Mouse (Mus musculus): ENCODE results near the gene Mpg. TPM values are rescaled to one million over a fixed set of nuclear protein-coding genes. Genes with fewer than 3 reads are reported as not detected.

Mpg gene
- total RNA-seq, 2 experiments from 2014 or later, result 8.9 to 11.1 TPM

- ATAC-seq (replicated peaks; ENCODE audit: low FRiP score, low TSS enrichment, poor library complexity, severe bottlenecking), result no peak
Measured at GRCm38 (mm10) chr11:32281416-32282144, 55.3 kb downstream of the Mpg start.

Other genes starting within 250 kb of the Mpg start
- 1.0 and 1.9 TPM in 2 replicates for gene Nsg2, start 226.0 kb upstream of the Mpg start, total RNA-seq (2014; fragmentation: Nextera tagmentation)
- 0.52 and 0.88 TPM in 2 replicates for gene Nsg2, start 226.0 kb upstream of the Mpg start, total RNA-seq (2017)
- not detected in 2 replicates for gene Il9r, start 26.2 kb upstream of the Mpg start, total RNA-seq (2014; fragmentation: Nextera tagmentation)
- gene Il9r, start 26.2 kb upstream of the Mpg start, total RNA-seq (2017), result 0.19 TPM in 1 of 2 replicates, not detected in the other
- 44.9 and 56.4 TPM in 2 replicates for gene Snrnp25, start 21.1 kb upstream of the Mpg start, total RNA-seq (2014; fragmentation: Nextera tagmentation)
- 42.0 and 59.1 TPM in 2 replicates for gene Snrnp25, start 21.1 kb upstream of the Mpg start, total RNA-seq (2017)
- 0.87 TPM in 1 of 2 replicates, not detected in the other for gene Rhbdf1, start 4.2 kb upstream of the Mpg start, total RNA-seq (2014; fragmentation: Nextera tagmentation)
- 0.76 TPM in 1 of 2 replicates, not detected in the other for gene Rhbdf1, start 4.2 kb upstream of the Mpg start, total RNA-seq (2017)
- gene Nprl3, start 41.2 kb downstream of the Mpg start, total RNA-seq (2014; fragmentation: Nextera tagmentation), result 45.7 and 65.0 TPM in 2 replicates
- gene Nprl3, start 41.2 kb downstream of the Mpg start, total RNA-seq (2017), result 12.9 and 35.6 TPM in 2 replicates
- gene Hba-x, start 49.9 kb downstream of the Mpg start, total RNA-seq (2014; fragmentation: Nextera tagmentation), result not detected in 2 replicates
- gene Hba-x, start 49.9 kb downstream of the Mpg start, total RNA-seq (2017), result not detected in 2 replicates
- 247 and 283 TPM in 2 replicates for gene Hba-a1, start 57.0 kb downstream of the Mpg start, total RNA-seq (2014; fragmentation: Nextera tagmentation)
- 19.7 and 99.3 TPM in 2 replicates for gene Hba-a1, start 57.0 kb downstream of the Mpg start, total RNA-seq (2017)
- gene Hbq1b, start 60.5 kb downstream of the Mpg start, total RNA-seq (2014; fragmentation: Nextera tagmentation), result not detected in 2 replicates
- not detected in 2 replicates for gene Hbq1b, start 60.5 kb downstream of the Mpg start, total RNA-seq (2017)
- 268 and 358 TPM in 2 replicates for gene Hba-a2, start 70.0 kb downstream of the Mpg start, total RNA-seq (2014; fragmentation: Nextera tagmentation)
- 121 and 343 TPM in 2 replicates for gene Hba-a2, start 70.0 kb downstream of the Mpg start, total RNA-seq (2017)
- gene Hbq1a, start 73.6 kb downstream of the Mpg start, total RNA-seq (2014; fragmentation: Nextera tagmentation), result not detected in 2 replicates
- not detected in 2 replicates for gene Hbq1a, start 73.6 kb downstream of the Mpg start, total RNA-seq (2017)
- gene Sh3pxd2b, start 121.3 kb downstream of the Mpg start, total RNA-seq (2014; fragmentation: Nextera tagmentation), result 0.99 and 1.9 TPM in 2 replicates
- 0.52 and 0.57 TPM in 2 replicates for gene Sh3pxd2b, start 121.3 kb downstream of the Mpg start, total RNA-seq (2017)
- gene Ubtd2, start 228.9 kb downstream of the Mpg start, total RNA-seq (2014; fragmentation: Nextera tagmentation), result 8.2 and 8.8 TPM in 2 replicates
- 6.4 TPM in 1 of 2 replicates, not detected in the other for gene Ubtd2, start 228.9 kb downstream of the Mpg start, total RNA-seq (2017)